Mouse (Mus musculus): ENCODE measurements at regions not wholly inside any gene's neighbourhood (a gene's known extent, or its start where the extent isn't known, plus 50 kb on each side); places are given as distances from the start of the nearest gene placed in this dataset.

GRCm38 (mm10) chr5:112039645-112040372 lies 212.5 kb downstream of the Cryba4 start:
- TF ChIP-seq CTCF (IDR thresholded peaks at IDR 0.05; ENCODE audit: low read depth, low read length): no peak
- no peak for TF ChIP-seq POLR2A (IDR thresholded peaks at IDR 0.05; ENCODE audit: borderline replicate concordance, low read depth, low read length)

Data from bone marrow macrophage, adult 2 months (primary cell).